In genomic region chr11:115323354-115323753, GRCm38 (mm10) we compare ENCODE assay signal across 21 mouse cellular contexts. TPM values are rescaled to one million over a fixed set of nuclear protein-coding genes. Genes with fewer than 3 reads are reported as not detected.
DNase-seq lines count a peak whose midpoint lies in the region; ATAC-seq and TF ChIP-seq lines count a peak whose summit lies in the region.
"Had no signal": no experiment of that assay in that cellular context is flagged by ENCODE, and none has a peak within 500 bp of the region (broad histone marks: within the 10 kb centered on the region; RNA-seq: fewer than 3 reads in every experiment).

No protein-coding gene starts in this region.

- no peak for TF ChIP-seq CTCF in forebrain, postnatal 0 days (IDR thresholded peaks at IDR 0.05; ENCODE audit: low read depth)

- peaks cover 91% of the 10 kb centered on the region for H3K27me3 ChIP-seq in forebrain, embryonic 12.5 days
- H3K27me3 ChIP-seq in forebrain, postnatal 0 days (ENCODE audit: insufficient read depth, low read length) = peaks cover 58% of the 10 kb centered on the region
- H3K27me3 ChIP-seq in midbrain, embryonic 12.5 days = peaks cover 78% of the 10 kb centered on the region
- peaks cover 87% of the 10 kb centered on the region for H3K27me3 ChIP-seq in midbrain, embryonic 10.5 days (ENCODE audit: low read depth, poor library complexity, severe bottlenecking)
- H3K27me3 ChIP-seq in embryonic facial prominence, embryonic 10.5 days (replicated peaks; ENCODE audit: low read depth, poor library complexity, severe bottlenecking) = peaks cover 96% of the 10 kb centered on the region
- peaks cover 65% of the 10 kb centered on the region for H3K27me3 ChIP-seq in midbrain, embryonic 15.5 days (replicated peaks)

- no peak for ATAC-seq in forebrain, embryonic 12.5 days (ENCODE audit: low FRiP score)
- ATAC-seq in forebrain, postnatal 0 days = no peak
- ATAC-seq in midbrain, embryonic 12.5 days (ENCODE audit: low FRiP score, low read depth) = no peak
- no peak for ATAC-seq in midbrain, embryonic 15.5 days (replicated peaks)

- WGBS in forebrain, embryonic 12.5 days = 23% methylated on average over 32 of the region's 32 CpGs
- WGBS in forebrain, postnatal 0 days = 22% methylated on average over 32 of the region's 32 CpGs
- 22% methylated on average over 32 of the region's 32 CpGs for WGBS in midbrain, embryonic 12.5 days
- WGBS in midbrain, embryonic 10.5 days = 25% methylated on average over 32 of the region's 32 CpGs
- 24% methylated on average over 32 of the region's 32 CpGs for WGBS in embryonic facial prominence, embryonic 10.5 days
- WGBS in midbrain, embryonic 15.5 days = 23% methylated on average over 32 of the region's 32 CpGs

- DNase-seq in forebrain, postnatal 0 days = no peak
- DNase-seq in midbrain, embryonic 10.5 days (ENCODE audit: low spot score) = no peak
- no peak for DNase-seq in embryonic facial prominence, embryonic 10.5 days (ENCODE audit: low spot score)
- DNase-seq in right cerebral cortex, postnatal 14 days = no peak
- no peak for DNase-seq in layer of hippocampus, postnatal 36 days
- DNase-seq: cerebellum, adult 9-11 months; embryo, embryonic 11 days; gastrocnemius, postnatal 10 days; heart, adult 18-20 months; kidney, adult 2 months; lung, adult 18-20 months; lung, postnatal 36 days; thymus, adult 18-20 months had no signal

- H3K4me2 ChIP-seq in forebrain, embryonic 12.5 days = peak overlapping the region; percentile 19; the same call in 1 of the 2 replicates
- no peak overlapping the region for H3K4me2 ChIP-seq in forebrain, postnatal 0 days (ENCODE audit: low read depth)
- H3K4me2 ChIP-seq in midbrain, embryonic 12.5 days (replicated peaks) = 0 out of 2 replicates have a peak overlapping the region, but pooled peaks have one; percentile 9
- H3K4me2 ChIP-seq in midbrain, embryonic 15.5 days = peak overlapping the region; percentile 26

- H3K36me3 ChIP-seq in forebrain, embryonic 12.5 days (replicated peaks) = no peaks in the 10 kb centered on the region
- no peaks in the 10 kb centered on the region for H3K36me3 ChIP-seq in forebrain, postnatal 0 days (ENCODE audit: insufficient read depth)
- no peaks in the 10 kb centered on the region for H3K36me3 ChIP-seq in midbrain, embryonic 12.5 days
- no peaks in the 10 kb centered on the region for H3K36me3 ChIP-seq in midbrain, embryonic 10.5 days
- no peaks in the 10 kb centered on the region for H3K36me3 ChIP-seq in embryonic facial prominence, embryonic 10.5 days (replicated peaks)
- no peaks in the 10 kb centered on the region for H3K36me3 ChIP-seq in midbrain, embryonic 15.5 days (replicated peaks)

- peaks cover 28% of the 10 kb centered on the region for H3K4me1 ChIP-seq in forebrain, embryonic 12.5 days
- no peaks in the 10 kb centered on the region for H3K4me1 ChIP-seq in forebrain, postnatal 0 days (ENCODE audit: insufficient read depth)
- H3K4me1 ChIP-seq in midbrain, embryonic 12.5 days = peaks cover 20% of the 10 kb centered on the region
- peaks cover 45% of the 10 kb centered on the region for H3K4me1 ChIP-seq in midbrain, embryonic 10.5 days
- peaks cover 34% of the 10 kb centered on the region for H3K4me1 ChIP-seq in embryonic facial prominence, embryonic 10.5 days
- peaks cover 35% of the 10 kb centered on the region for H3K4me1 ChIP-seq in midbrain, embryonic 15.5 days

- H3K9ac ChIP-seq in forebrain, embryonic 12.5 days = no peak overlapping the region
- H3K9ac ChIP-seq in forebrain, postnatal 0 days = no peak overlapping the region
- H3K9ac ChIP-seq in midbrain, embryonic 12.5 days (replicated peaks) = no peak overlapping the region
- no peak overlapping the region for H3K9ac ChIP-seq in midbrain, embryonic 15.5 days

- H3K4me3 ChIP-seq in forebrain, embryonic 12.5 days (replicated peaks) = no peak overlapping the region
- no peak overlapping the region for H3K4me3 ChIP-seq in forebrain, postnatal 0 days (ENCODE audit: low read depth, low read length)
- H3K4me3 ChIP-seq in midbrain, embryonic 12.5 days = no peak overlapping the region
- no peak overlapping the region for H3K4me3 ChIP-seq in midbrain, embryonic 10.5 days
- H3K4me3 ChIP-seq in embryonic facial prominence, embryonic 10.5 days = 0 out of 2 replicates have a peak overlapping the region, but pooled peaks have one; percentile 18
- H3K4me3 ChIP-seq in midbrain, embryonic 15.5 days = peak overlapping the region; percentile 11; the same call in 1 of the 2 replicates

- H3K9me3 ChIP-seq in forebrain, embryonic 12.5 days = no peaks in the 10 kb centered on the region
- no peaks in the 10 kb centered on the region for H3K9me3 ChIP-seq in forebrain, postnatal 0 days (ENCODE audit: low read length)
- no peaks in the 10 kb centered on the region for H3K9me3 ChIP-seq in midbrain, embryonic 12.5 days
- no peaks in the 10 kb centered on the region for H3K9me3 ChIP-seq in midbrain, embryonic 10.5 days (replicated peaks)
- no peaks in the 10 kb centered on the region for H3K9me3 ChIP-seq in embryonic facial prominence, embryonic 10.5 days
- no peaks in the 10 kb centered on the region for H3K9me3 ChIP-seq in midbrain, embryonic 15.5 days

- no peak overlapping the region for H3K27ac ChIP-seq in forebrain, embryonic 12.5 days
- no peak overlapping the region for H3K27ac ChIP-seq in forebrain, postnatal 0 days (ENCODE audit: low read depth, low read length)
- no peak overlapping the region for H3K27ac ChIP-seq in midbrain, embryonic 12.5 days (replicated peaks)
- H3K27ac ChIP-seq in midbrain, embryonic 10.5 days (replicated peaks) = no peak overlapping the region
- H3K27ac ChIP-seq in embryonic facial prominence, embryonic 10.5 days (replicated peaks) = no peak overlapping the region
- no peak overlapping the region for H3K27ac ChIP-seq in midbrain, embryonic 15.5 days

RNA-seq across cellular contexts. Expression of gene Ush1g, which starts 1.5 kb away (rescaled TPM):
- not detected in 2 replicates for polyA plus RNA-seq in forebrain, embryonic 12.5 days (2016; fragmentation: Nextera tagmentation; extraction: Ambion mirVana)
- total RNA-seq in forebrain, postnatal 0 days (2014; rRNA removed) = 0.23 and 0.33 TPM in 2 replicates
- 0.06 and 0.09 TPM in 2 replicates for polyA plus RNA-seq in forebrain, postnatal 0 days (2015; fragmentation: Nextera tagmentation; extraction: Ambion mirVana)
- polyA plus RNA-seq in midbrain, embryonic 12.5 days (2016; fragmentation: Nextera tagmentation; extraction: Ambion mirVana) = 0.05 TPM in 1 of 2 replicates, not detected in the other
- polyA plus RNA-seq in midbrain, embryonic 10.5 days (2016; fragmentation: Nextera tagmentation; extraction: Ambion mirVana) = not detected in 2 replicates
- 0.04 TPM in 2 replicates for polyA plus RNA-seq in embryonic facial prominence, embryonic 10.5 days (2016; fragmentation: Nextera tagmentation; extraction: Ambion mirVana)
- polyA plus RNA-seq in midbrain, embryonic 15.5 days (2015; fragmentation: Nextera tagmentation; extraction: Ambion mirVana) = 0.09 and 0.18 TPM in 2 replicates
- under 1 TPM; 0.30 to 0.35 TPM for total RNA-seq in layer of hippocampus, postnatal 36 days (2021)
- total RNA-seq: neutrophil, adult 5-6 weeks had no signal

RNA-seq across cellular contexts. Expression of gene Otop3, which starts 11.2 kb away (rescaled TPM):
- polyA plus RNA-seq in forebrain, embryonic 12.5 days (2016; fragmentation: Nextera tagmentation; extraction: Ambion mirVana) = not detected in 2 replicates
- total RNA-seq in forebrain, postnatal 0 days (2014; rRNA removed) = 0.31 and 0.48 TPM in 2 replicates
- 0.47 and 0.98 TPM in 2 replicates for polyA plus RNA-seq in forebrain, postnatal 0 days (2015; fragmentation: Nextera tagmentation; extraction: Ambion mirVana)
- 0.28 and 0.43 TPM in 2 replicates for polyA plus RNA-seq in midbrain, embryonic 12.5 days (2016; fragmentation: Nextera tagmentation; extraction: Ambion mirVana)
- 0.37 and 0.42 TPM in 2 replicates for polyA plus RNA-seq in midbrain, embryonic 10.5 days (2016; fragmentation: Nextera tagmentation; extraction: Ambion mirVana)
- polyA plus RNA-seq in embryonic facial prominence, embryonic 10.5 days (2016; fragmentation: Nextera tagmentation; extraction: Ambion mirVana) = not detected in 2 replicates
- polyA plus RNA-seq in midbrain, embryonic 15.5 days (2015; fragmentation: Nextera tagmentation; extraction: Ambion mirVana) = 0.75 and 0.90 TPM in 2 replicates
- total RNA-seq in layer of hippocampus, postnatal 36 days (2021) = under 1 TPM in 1 of 2 experiments, not detected in 1; 0.22 TPM
- total RNA-seq: gastrocnemius, postnatal 10 days; heart, adult 18-20 months; left cerebral cortex, postnatal 14 days; liver, adult 2 months; neutrophil, adult 5-6 weeks had no signal
- polyA plus RNA-seq: heart, postnatal 0 days; liver, adult 2 months had no signal

RNA-seq across cellular contexts. Expression of gene Otop2, which starts 16.4 kb away (rescaled TPM):
- polyA plus RNA-seq in forebrain, embryonic 12.5 days (2016; fragmentation: Nextera tagmentation; extraction: Ambion mirVana) = not detected in 2 replicates
- 0.15 TPM in 1 of 2 replicates, not detected in the other for total RNA-seq in forebrain, postnatal 0 days (2014; rRNA removed)
- 0.10 and 0.13 TPM in 2 replicates for polyA plus RNA-seq in forebrain, postnatal 0 days (2015; fragmentation: Nextera tagmentation; extraction: Ambion mirVana)
- not detected in 2 replicates for polyA plus RNA-seq in midbrain, embryonic 12.5 days (2016; fragmentation: Nextera tagmentation; extraction: Ambion mirVana)
- not detected in 2 replicates for polyA plus RNA-seq in midbrain, embryonic 10.5 days (2016; fragmentation: Nextera tagmentation; extraction: Ambion mirVana)
- polyA plus RNA-seq in embryonic facial prominence, embryonic 10.5 days (2016; fragmentation: Nextera tagmentation; extraction: Ambion mirVana) = not detected in 2 replicates
- 0.17 TPM in 1 of 2 replicates, not detected in the other for polyA plus RNA-seq in midbrain, embryonic 15.5 days (2015; fragmentation: Nextera tagmentation; extraction: Ambion mirVana)
- under 1 TPM in 1 of 2 experiments, not detected in 1; 0.52 TPM for total RNA-seq in layer of hippocampus, postnatal 36 days (2021)
- total RNA-seq: gastrocnemius, postnatal 10 days; heart, adult 18-20 months; layer of hippocampus, postnatal 10 days; liver, adult 2 months; neutrophil, adult 5-6 weeks had no signal
- polyA plus RNA-seq: heart, postnatal 0 days; kidney, adult 2 months; liver, adult 2 months had no signal

RNA-seq across cellular contexts. Expression of gene Fads6, which starts 25.9 kb away (rescaled TPM):
- polyA plus RNA-seq in forebrain, embryonic 12.5 days (2016; fragmentation: Nextera tagmentation; extraction: Ambion mirVana) = 0.26 and 0.37 TPM in 2 replicates
- total RNA-seq in forebrain, postnatal 0 days (2014; rRNA removed) = 3.8 and 6.5 TPM in 2 replicates
- 0.47 and 0.48 TPM in 2 replicates for polyA plus RNA-seq in forebrain, postnatal 0 days (2015; fragmentation: Nextera tagmentation; extraction: Ambion mirVana)
- 0.11 and 0.18 TPM in 2 replicates for polyA plus RNA-seq in midbrain, embryonic 12.5 days (2016; fragmentation: Nextera tagmentation; extraction: Ambion mirVana)
- polyA plus RNA-seq in midbrain, embryonic 10.5 days (2016; fragmentation: Nextera tagmentation; extraction: Ambion mirVana) = 0.22 and 0.37 TPM in 2 replicates
- 0.27 and 0.62 TPM in 2 replicates for polyA plus RNA-seq in embryonic facial prominence, embryonic 10.5 days (2016; fragmentation: Nextera tagmentation; extraction: Ambion mirVana)
- 0.96 and 1.0 TPM in 2 replicates for polyA plus RNA-seq in midbrain, embryonic 15.5 days (2015; fragmentation: Nextera tagmentation; extraction: Ambion mirVana)
- total RNA-seq in layer of hippocampus, postnatal 36 days (2021) = 10 to 100 TPM; 12.9 to 13.7 TPM

RNA-seq across cellular contexts. Expression of gene Hid1, which starts 44.2 kb away (rescaled TPM):
- polyA plus RNA-seq in forebrain, embryonic 12.5 days (2016; fragmentation: Nextera tagmentation; extraction: Ambion mirVana) = 33.7 and 36.4 TPM in 2 replicates
- 52.4 and 54.5 TPM in 2 replicates for total RNA-seq in forebrain, postnatal 0 days (2014; rRNA removed)
- 42.8 and 46.6 TPM in 2 replicates for polyA plus RNA-seq in forebrain, postnatal 0 days (2015; fragmentation: Nextera tagmentation; extraction: Ambion mirVana)
- 32.9 and 38.6 TPM in 2 replicates for polyA plus RNA-seq in midbrain, embryonic 12.5 days (2016; fragmentation: Nextera tagmentation; extraction: Ambion mirVana)
- 12.1 and 18.1 TPM in 2 replicates for polyA plus RNA-seq in midbrain, embryonic 10.5 days (2016; fragmentation: Nextera tagmentation; extraction: Ambion mirVana)
- polyA plus RNA-seq in embryonic facial prominence, embryonic 10.5 days (2016; fragmentation: Nextera tagmentation; extraction: Ambion mirVana) = 8.6 and 9.6 TPM in 2 replicates
- polyA plus RNA-seq in midbrain, embryonic 15.5 days (2015; fragmentation: Nextera tagmentation; extraction: Ambion mirVana) = 67.0 and 67.2 TPM in 2 replicates
- total RNA-seq in layer of hippocampus, postnatal 36 days (2021) = 100 to 1,000 TPM; 106 to 109 TPM

Comparison
In these comparisons a context has a peak if more than half of its experiments do, and no peak if none do; other contexts are left out.
1. H3K4me3 ChIP-seq: peak in embryonic facial prominence, embryonic 10.5 days (single experiment) and midbrain, embryonic 15.5 days (single experiment); none in forebrain, embryonic 12.5 days (single experiment), forebrain, postnatal 0 days (single experiment), midbrain, embryonic 12.5 days (single experiment) and midbrain, embryonic 10.5 days (single experiment).